Mouse (Mus musculus): ENCODE measurements around the gene March8. TPM values are rescaled to one million over a fixed set of nuclear protein-coding genes. Genes with fewer than 3 reads are reported as not detected.

March8 gene
- total and polyA plus RNA-seq, 2 experiments from 2014 or later, result 38.2 to 90.9 TPM

DNA sequence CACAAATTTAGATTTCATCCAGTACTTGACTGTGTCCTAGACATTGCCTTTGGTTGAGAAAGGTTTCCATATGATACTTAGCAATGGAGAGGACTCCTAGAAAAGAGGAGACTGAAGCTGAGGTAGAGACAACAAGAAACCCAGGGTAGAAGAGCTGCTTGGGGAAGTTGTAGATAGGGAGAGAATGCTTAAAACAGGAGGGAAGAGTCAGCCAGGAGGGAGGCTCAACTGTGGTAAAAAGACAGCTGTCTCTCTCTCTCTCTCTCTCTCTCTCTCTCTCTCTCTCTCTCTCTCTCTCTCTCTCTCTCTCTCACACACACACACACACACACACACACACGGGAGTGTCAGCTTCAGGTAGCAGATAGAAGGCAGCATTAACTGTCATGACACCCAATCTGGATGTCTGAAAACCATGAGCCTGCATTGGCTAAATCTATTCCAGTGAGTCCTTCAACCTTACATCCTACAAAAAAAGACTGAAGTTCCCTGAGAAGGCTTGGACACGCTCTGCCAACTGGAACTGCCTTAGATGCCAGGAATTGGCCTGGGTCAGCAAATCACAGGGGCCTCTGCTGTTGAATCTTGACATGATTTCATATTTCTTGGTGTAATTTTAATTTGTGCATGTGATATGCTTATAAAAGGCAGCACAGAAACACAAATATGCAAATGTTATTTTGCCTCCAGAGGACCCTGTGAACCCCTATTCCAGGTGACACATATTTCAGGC lies 57.3 kb downstream of the March8 start:
- ATAC-seq (ENCODE audit: low FRiP score) (no peak), DNase-seq (ENCODE audit: low spot score) (no peak)
- H3K4me1 ChIP-seq (ENCODE audit: insufficient read depth, low read length), result no peaks in the 10 kb centered on the region
- 86% methylated on average over 2 of the region's 2 CpGs for WGBS
- no peaks in the 10 kb centered on the region for H3K9me3 ChIP-seq (ENCODE audit: low read length)
- H3K4me2 ChIP-seq (ENCODE audit: low read depth, low read length, poor library complexity, severe bottlenecking), result no peak overlapping the region
- no peak overlapping the region for H3K4me3 ChIP-seq (ENCODE audit: low read depth, low read length)
- no peak for TF ChIP-seq CTCF (IDR thresholded peaks at IDR 0.05)
- H3K27ac ChIP-seq (ENCODE audit: low read depth, low read length), result no peak overlapping the region
- H3K9ac ChIP-seq (replicated peaks; ENCODE audit: low read length, poor library complexity, severe bottlenecking), result no peak overlapping the region
- H3K36me3 ChIP-seq (ENCODE audit: insufficient read depth, low read length), result no peaks in the 10 kb centered on the region
- no peaks in the 10 kb centered on the region for H3K27me3 ChIP-seq (ENCODE audit: insufficient read depth, low read length)

DNA sequence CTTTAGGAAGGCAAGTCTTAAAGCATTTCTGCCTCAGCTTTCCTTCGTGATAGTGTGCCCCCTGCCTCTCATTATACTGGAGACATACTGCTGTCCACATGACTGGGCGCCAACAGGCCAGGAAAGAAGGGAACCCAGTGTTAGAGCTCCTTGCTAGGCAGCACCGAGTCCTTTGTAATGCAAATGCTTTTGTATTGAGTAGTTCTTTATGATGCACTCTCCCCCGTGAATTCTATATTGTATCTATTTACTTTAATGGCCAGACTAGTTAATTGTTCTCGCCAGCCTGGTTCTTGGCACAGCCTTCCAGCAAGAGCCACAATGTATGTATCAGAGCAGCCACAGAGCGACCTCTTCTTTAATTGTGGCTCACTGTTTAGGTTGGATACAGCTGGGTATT lies 59.8 kb downstream of the March8 start:
- peak; percentile 9; the same call in 1 of the 2 replicates for TF ChIP-seq CTCF (IDR thresholded peaks at IDR 0.05)

DNA sequence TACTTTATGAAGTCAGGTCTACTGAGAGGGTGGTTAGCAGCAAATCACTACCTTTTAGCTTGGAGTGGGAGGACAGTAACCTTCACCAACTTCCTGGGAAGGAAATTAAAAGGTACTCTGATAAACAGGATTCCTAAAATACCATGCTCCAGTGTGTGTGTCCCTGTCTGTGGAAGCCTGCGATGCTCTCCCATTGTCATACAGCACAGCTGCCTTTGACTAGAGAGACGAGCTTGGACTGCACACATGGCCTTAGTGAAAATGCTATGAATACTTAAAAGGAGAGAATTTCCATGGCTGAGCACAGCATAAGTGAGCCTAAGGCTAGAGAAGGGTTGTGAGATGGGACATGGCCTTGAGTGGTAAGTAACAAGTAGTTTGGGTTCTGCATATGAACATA lies 60.3 kb downstream of the March8 start:
- 19% methylated on average over 2 of the region's 2 CpGs for WGBS
- H3K4me1 ChIP-seq (ENCODE audit: insufficient read depth, low read length), result no peaks in the 10 kb centered on the region
- no peak for TF ChIP-seq CTCF (IDR thresholded peaks at IDR 0.05)
- H3K4me2 ChIP-seq (ENCODE audit: low read depth, low read length, poor library complexity, severe bottlenecking), result no peak overlapping the region
- no peak overlapping the region for H3K27ac ChIP-seq (ENCODE audit: low read depth, low read length)
- H3K9ac ChIP-seq (replicated peaks; ENCODE audit: low read length, poor library complexity, severe bottlenecking), result no peak overlapping the region
- H3K27me3 ChIP-seq (ENCODE audit: insufficient read depth, low read length), result no peaks in the 10 kb centered on the region
- no peaks in the 10 kb centered on the region for H3K9me3 ChIP-seq (ENCODE audit: low read length)
- ATAC-seq (ENCODE audit: low FRiP score) (no peak), DNase-seq (ENCODE audit: low spot score) (no peak)
- H3K4me3 ChIP-seq (ENCODE audit: low read depth, low read length), result no peak overlapping the region
- peaks cover 9% of the 10 kb centered on the region for H3K36me3 ChIP-seq (ENCODE audit: insufficient read depth, low read length)

More for the DNA sequence above, 59.8 kb downstream of the March8 start:
- DNase-seq (ENCODE audit: low spot score), result no peak
- Histone ChIP-seq H3K9me3 (ENCODE audit: low read length) (no peaks in the 10 kb centered on the region), H3K4me1 (ENCODE audit: insufficient read depth, low read length) (no peaks in the 10 kb centered on the region), H3K4me2 (ENCODE audit: low read depth, low read length, poor library complexity, severe bottlenecking) (no peak overlapping the region), H3K27me3 (ENCODE audit: insufficient read depth, low read length) (no peaks in the 10 kb centered on the region), H3K9ac (replicated peaks; ENCODE audit: low read length, poor library complexity, severe bottlenecking) (no peak overlapping the region), H3K4me3 (ENCODE audit: low read depth, low read length) (no peak overlapping the region), H3K36me3 (ENCODE audit: insufficient read depth, low read length) (peaks cover 9% of the 10 kb centered on the region), H3K27ac (ENCODE audit: low read depth, low read length) (no peak overlapping the region)
- no peak; the same call in 1 of the 2 replicates for ATAC-seq (ENCODE audit: low FRiP score)
- 15% methylated on average over 6 of the region's 6 CpGs for WGBS

DNA sequence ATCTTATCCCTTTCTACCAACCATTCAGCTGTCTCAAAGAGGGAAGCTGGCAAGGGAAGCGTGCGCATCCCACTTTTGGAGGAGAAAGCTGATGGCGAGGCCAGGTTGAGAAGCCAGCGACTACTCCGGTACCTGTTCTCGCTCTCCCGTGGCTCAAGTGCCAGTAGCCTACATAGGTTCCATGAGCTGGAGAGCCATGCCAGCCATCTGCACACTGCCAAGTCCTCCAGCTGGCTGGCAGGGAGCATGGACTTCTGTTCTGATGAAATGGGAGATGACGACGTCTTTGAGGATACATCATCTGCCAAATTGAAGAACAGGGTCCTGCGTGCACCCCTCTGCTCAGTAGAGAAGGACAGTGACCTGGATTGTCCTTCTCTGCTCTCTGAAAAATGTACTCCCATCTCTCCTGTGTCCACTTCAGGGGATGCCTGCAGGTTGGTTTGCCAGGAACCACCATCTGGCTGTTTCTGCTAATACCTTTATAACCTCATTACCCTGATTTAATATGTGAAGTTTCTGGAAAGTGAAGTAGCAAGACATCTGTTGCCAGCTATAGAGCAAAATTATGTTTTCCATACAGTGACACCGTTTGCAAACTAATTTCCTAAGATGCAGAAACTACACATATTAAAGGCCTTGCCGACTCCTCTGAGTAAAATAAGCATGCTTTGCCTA lies 64.1 kb downstream of the March8 start:
- 94% methylated on average over 12 of the region's 12 CpGs for WGBS
- H3K36me3 ChIP-seq (ENCODE audit: insufficient read depth, low read length), result peaks cover 9% of the 10 kb centered on the region
- H3K27ac ChIP-seq (ENCODE audit: low read depth, low read length), result no peak overlapping the region
- no peak overlapping the region for H3K4me3 ChIP-seq (ENCODE audit: low read depth, low read length)
- ATAC-seq (ENCODE audit: low FRiP score) (no peak), DNase-seq (ENCODE audit: low spot score) (peak; percentile 48)
- H3K9me3 ChIP-seq (ENCODE audit: low read length), result no peaks in the 10 kb centered on the region
- no peak overlapping the region for H3K9ac ChIP-seq (replicated peaks; ENCODE audit: low read length, poor library complexity, severe bottlenecking)
- H3K27me3 ChIP-seq (ENCODE audit: insufficient read depth, low read length), result no peaks in the 10 kb centered on the region
- H3K4me2 ChIP-seq (ENCODE audit: low read depth, low read length, poor library complexity, severe bottlenecking), result no peak overlapping the region
- TF ChIP-seq CTCF (IDR thresholded peaks at IDR 0.05), result no peak
- no peaks in the 10 kb centered on the region for H3K4me1 ChIP-seq (ENCODE audit: insufficient read depth, low read length)

DNA sequence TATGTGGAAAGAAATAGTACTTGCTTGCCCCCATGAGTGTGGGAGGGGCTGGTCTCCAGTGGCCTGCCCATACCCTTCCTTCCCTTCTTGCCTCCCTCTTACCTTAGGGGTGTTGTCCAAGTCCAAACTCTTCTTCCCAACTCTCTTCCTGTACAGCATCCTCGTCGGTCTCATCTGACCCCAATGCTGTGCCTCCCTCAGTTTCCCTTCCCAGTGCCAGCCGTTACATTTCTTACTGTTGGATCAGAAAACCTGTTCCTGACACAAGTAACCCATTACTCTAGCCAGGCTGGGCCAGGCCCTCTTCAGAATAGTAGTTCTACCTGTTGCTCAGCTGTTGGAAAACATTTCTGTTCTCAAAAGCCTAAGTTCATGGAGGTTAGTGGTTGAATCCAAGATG lies 64.6 kb downstream of the March8 start:
- Histone ChIP-seq H3K4me2 (ENCODE audit: low read depth, low read length, poor library complexity, severe bottlenecking) (no peak overlapping the region), H3K9ac (replicated peaks; ENCODE audit: low read length, poor library complexity, severe bottlenecking) (no peak overlapping the region), H3K4me1 (ENCODE audit: insufficient read depth, low read length) (no peaks in the 10 kb centered on the region), H3K27me3 (ENCODE audit: insufficient read depth, low read length) (no peaks in the 10 kb centered on the region), H3K36me3 (ENCODE audit: insufficient read depth, low read length) (peaks cover 9% of the 10 kb centered on the region), H3K9me3 (ENCODE audit: low read length) (no peaks in the 10 kb centered on the region), H3K4me3 (ENCODE audit: low read depth, low read length) (no peak overlapping the region), H3K27ac (ENCODE audit: low read depth, low read length) (no peak overlapping the region)
- 96% methylated on average over 3 of the region's 3 CpGs for whole genome bisulfite sequencing
- no peak for ATAC-seq (ENCODE audit: low FRiP score)
- no peak for TF ChIP-seq CTCF (IDR thresholded peaks at IDR 0.05)
- DNase-seq (ENCODE audit: low spot score), result no peak

DNA sequence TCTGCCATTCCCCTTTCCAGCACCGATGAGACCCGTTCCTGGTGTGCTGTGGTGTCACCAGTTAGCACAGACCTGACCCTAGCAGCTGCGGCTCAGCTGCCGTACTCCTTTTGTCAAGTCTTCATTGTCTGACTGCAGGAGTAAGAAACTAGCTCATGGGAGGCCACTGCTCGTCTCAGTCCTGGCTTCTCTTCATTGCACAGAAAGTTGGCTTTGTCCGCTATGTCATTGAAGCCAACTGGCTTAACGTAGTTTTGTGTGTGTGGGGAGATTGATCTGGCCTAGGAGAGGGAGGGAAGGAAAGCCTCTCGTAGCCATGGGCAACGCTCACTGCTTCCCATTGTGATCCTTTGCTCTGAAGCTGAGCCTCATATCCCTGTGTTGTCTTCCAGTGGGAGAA lies 67.4 kb downstream of the March8 start:
- no peak for TF ChIP-seq CTCF (IDR thresholded peaks at IDR 0.05)
- Histone ChIP-seq H3K9ac (replicated peaks; ENCODE audit: low read length, poor library complexity, severe bottlenecking) (no peak overlapping the region), H3K4me1 (ENCODE audit: insufficient read depth, low read length) (no peaks in the 10 kb centered on the region), H3K27me3 (ENCODE audit: insufficient read depth, low read length) (no peaks in the 10 kb centered on the region), H3K9me3 (ENCODE audit: low read length) (no peaks in the 10 kb centered on the region), H3K27ac (ENCODE audit: low read depth, low read length) (0 out of 2 replicates have a peak overlapping the region, but pooled peaks have one; percentile 7), H3K4me2 (ENCODE audit: low read depth, low read length, poor library complexity, severe bottlenecking) (no peak overlapping the region), H3K36me3 (ENCODE audit: insufficient read depth, low read length) (peaks cover 15% of the 10 kb centered on the region), H3K4me3 (ENCODE audit: low read depth, low read length) (no peak overlapping the region)
- WGBS, result 20% methylated on average over 9 of the region's 9 CpGs
- ATAC-seq (ENCODE audit: low FRiP score) (peak; percentile 50), DNase-seq (ENCODE audit: low spot score) (peak; percentile 69)

Data from midbrain, postnatal 0 days (tissue).